Mouse (Mus musculus) C2C12 (cell line): ENCODE measurements around the gene Slc34a2.

Source experiments
- CEBPB ChIP-seq: IDR thresholded peaks from one replicate; pipeline ENCODE4 v1.6.1; 2011; ENCODE audit warnings: low read depth, mild to moderate bottlenecking, control low read depth, moderate library complexity
- CTCF ChIP-seq: IDR thresholded peaks from one replicate; pipeline ENCODE4 v1.5.1; 2011; ENCODE audit not compliant: control insufficient read depth, insufficient read depth, insufficient read length
- FOSL1 ChIP-seq: IDR thresholded peaks from one replicate; pipeline ENCODE4 v1.8.0; 2011; ENCODE audit warnings: mild to moderate bottlenecking, low read length; ENCODE audit not compliant: poor library complexity, insufficient read depth, severe bottlenecking
- MAX ChIP-seq: IDR thresholded peaks from one replicate; pipeline ENCODE4 v1.6.1; 2011; ENCODE audit warnings: mild to moderate bottlenecking, control low read depth
- MYOG ChIP-seq: IDR thresholded peaks from one replicate; pipeline ENCODE4 v1.6.1; 2011; ENCODE audit not compliant: control insufficient read depth, insufficient read length; ENCODE audit errors: extremely low read depth
- USF1 ChIP-seq: IDR thresholded peaks from one replicate; pipeline ENCODE4 v1.6.1; 2011; ENCODE audit warnings: low read depth, mild to moderate bottlenecking, control low read depth, moderate library complexity

DNA sequence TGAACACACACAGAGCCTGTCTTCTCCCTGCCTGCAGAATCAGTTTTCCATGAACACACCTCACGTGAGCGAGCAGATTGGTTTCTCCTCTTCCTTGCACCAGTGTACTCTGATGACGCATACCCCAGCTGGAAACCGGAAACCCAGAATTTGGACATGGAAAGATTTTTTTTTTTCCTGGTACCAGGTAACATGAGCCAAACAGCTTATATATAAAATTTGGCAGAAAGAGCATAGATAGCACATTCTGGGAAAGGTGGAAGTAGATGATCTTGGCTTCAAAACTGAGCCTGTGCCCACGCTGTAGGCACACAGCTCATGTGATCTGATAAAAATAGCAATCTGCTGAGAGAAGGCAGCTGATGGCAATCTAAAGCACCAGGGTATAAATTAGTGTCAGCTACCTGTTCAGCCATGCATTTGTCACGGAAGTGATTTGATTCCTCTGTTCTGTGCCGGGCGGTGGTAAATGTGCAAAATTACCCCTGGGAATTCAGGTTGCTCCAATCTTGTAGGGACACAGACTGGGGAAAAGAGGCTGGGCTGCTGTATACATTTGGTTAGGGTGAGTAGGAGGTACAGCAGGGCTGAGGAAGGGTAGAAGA is 35.2 kb upstream of the Slc34a2 start:
- TF ChIP-seq CTCF (no peak), USF1 (no peak), CEBPB (no peak), MYOG (no peak), MAX (no peak), FOSL1 (no peak)
